Mouse (Mus musculus) small intestine, adult 2 months (tissue): ENCODE results near the gene Zfp710. TPM values are rescaled to one million over a fixed set of nuclear protein-coding genes. Genes with fewer than 3 reads are reported as not detected.
A peak's percentile ranks its signal among the peaks of the same experiment; 100 is the strongest.

ENCODE experiments used
- H3K27ac ChIP-seq: fragments of 200-500 bp; 2 replicates; pipeline ENCODE4 v1.5.1; 2012; ENCODE audit warnings: low read depth, low read length, control low read depth, inconsistent platforms; ENCODE audit not compliant: insufficient read depth
- H3K27me3 ChIP-seq: fragments of 200-500 bp; 2 replicates; pipeline ENCODE4 v1.6.1; 2012; ENCODE audit warnings: mild to moderate bottlenecking, moderate library complexity, low read length, inconsistent platforms; ENCODE audit not compliant: control insufficient read depth, insufficient read depth
- H3K36me3 ChIP-seq: fragments of 200-500 bp; 2 replicates; pipeline ENCODE4 v1.6.1; 2012; ENCODE audit warnings: mild to moderate bottlenecking, low read length, control low read depth, inconsistent platforms; ENCODE audit not compliant: control insufficient read depth, insufficient read depth
- H3K4me1 ChIP-seq: fragments of 200-500 bp; 2 replicates; pipeline ENCODE4 v1.6.1; 2012; ENCODE audit warnings: low read length, inconsistent platforms, mixed read lengths; ENCODE audit not compliant: control insufficient read depth, insufficient read depth, insufficient read length
- H3K4me3 ChIP-seq: fragments of 200-500 bp; 2 replicates; pipeline ENCODE4 v1.5.1; 2012; ENCODE audit warnings: low read depth, mild to moderate bottlenecking, control low read depth, inconsistent platforms, low read length, moderate library complexity
- CTCF ChIP-seq: fragments of 200-500 bp; IDR thresholded peaks from 2 replicates; pipeline ENCODE4 v1.5.1; 2012; ENCODE audit warnings: low read depth, mild to moderate bottlenecking, control low read depth, inconsistent platforms, low read length, moderate library complexity, mixed read lengths; ENCODE audit not compliant: insufficient replicate concordance, insufficient read length; ENCODE audit errors: extremely low read depth
- POLR2A ChIP-seq: fragments of 200-500 bp; IDR thresholded peaks from 2 replicates; pipeline ENCODE4 v1.6.1; 2012; ENCODE audit warnings: low read depth, mild to moderate bottlenecking, control low read depth, inconsistent platforms, low read length, moderate library complexity
- WGBS: fragments of 180-500 bp; shearing (Covaris S2); methylation state at CpG from one replicate; pipeline ENCODE4 v1.1.7; 2018; 5-methylcytosine and 5-hydroxymethylcytosine counted together
- polyA plus RNA-seq: library from polyadenylated mRNA; depleted of rRNA; stranded (reverse); fragments of >200 nt; gene quantifications from 2 replicates; pipeline ENCODE4 v1.2.3, GENCODE M21; 2012

The Zfp710 gene
- polyA plus RNA-seq, 1 experiment, result 67.9 TPM

GRCm38 (mm10) chr7:80027636-80028417 lies 3.2 kb downstream of the Zfp710 start:
- H3K4me1 ChIP-seq, result peaks cover 37% of the 10 kb centered on the region
- no peaks in the 10 kb centered on the region for H3K36me3 ChIP-seq
- H3K4me3 ChIP-seq, result peak overlapping the region; percentile 92
- peak overlapping the region; percentile 93 for H3K27ac ChIP-seq
- H3K27me3 ChIP-seq, result no peaks in the 10 kb centered on the region
- 6% methylated on average over 23 of the region's 23 CpGs for WGBS
- TF ChIP-seq CTCF (peak; percentile 7; the same call in 1 of the 2 replicates), POLR2A (0 out of 2 replicates have a peak, but pooled peaks have one; percentile 43)

- Histone ChIP-seq H3K27me3 (no peaks in the 10 kb centered on the region), H3K27ac (peak overlapping the region; percentile 93), H3K4me1 (peaks cover 38% of the 10 kb centered on the region), H3K4me3 (peak overlapping the region; percentile 92), H3K36me3 (no peaks in the 10 kb centered on the region)
- no peak for TF ChIP-seq CTCF
- peak; percentile 55; the same call in 1 of the 2 replicates for TF ChIP-seq POLR2A
- 8% methylated on average over 3 of the region's 3 CpGs for WGBS
Observed at GRCm38 (mm10) chr7:80028418-80028720, 3.8 kb downstream of the Zfp710 start.

GRCm38 (mm10) chr7:80030009-80030408 lies 5.4 kb downstream of the Zfp710 start:
- H3K27me3 ChIP-seq, result no peaks in the 10 kb centered on the region
- H3K27ac ChIP-seq, result no peak overlapping the region
- H3K36me3 ChIP-seq, result no peaks in the 10 kb centered on the region
- H3K4me3 ChIP-seq, result no peak overlapping the region
- H3K4me1 ChIP-seq, result peaks cover 35% of the 10 kb centered on the region
- TF ChIP-seq CTCF (no peak), POLR2A (no peak)

GRCm38 (mm10) chr7:80030486-80030885 lies 5.9 kb downstream of the Zfp710 start:
- H3K36me3 ChIP-seq, result no peaks in the 10 kb centered on the region
- H3K4me1 ChIP-seq, result peaks cover 40% of the 10 kb centered on the region
- TF ChIP-seq CTCF, result no peak
- no peak for TF ChIP-seq POLR2A
- H3K27me3 ChIP-seq, result no peaks in the 10 kb centered on the region
- peak overlapping the region; percentile 2; the same call in 1 of the 2 replicates for H3K27ac ChIP-seq
- WGBS, result 83% methylated on average over 8 of the region's 8 CpGs
- no peak overlapping the region for H3K4me3 ChIP-seq

- Histone ChIP-seq H3K4me3 (no peak overlapping the region), H3K36me3 (no peaks in the 10 kb centered on the region), H3K27me3 (no peaks in the 10 kb centered on the region), H3K27ac (no peak overlapping the region), H3K4me1 (peaks cover 44% of the 10 kb centered on the region)
- TF ChIP-seq POLR2A, result no peak
- TF ChIP-seq CTCF, result no peak
- WGBS, result 81% methylated on average over 8 of the region's 8 CpGs
Observed at GRCm38 (mm10) chr7:80030987-80031386, 6.4 kb downstream of the Zfp710 start.

GRCm38 (mm10) chr7:80031478-80031877 lies 6.9 kb downstream of the Zfp710 start:
- Histone ChIP-seq H3K36me3 (no peaks in the 10 kb centered on the region), H3K27ac (no peak overlapping the region), H3K27me3 (no peaks in the 10 kb centered on the region), H3K4me3 (no peak overlapping the region), H3K4me1 (peaks cover 45% of the 10 kb centered on the region)
- no peak for TF ChIP-seq CTCF
- no peak for TF ChIP-seq POLR2A
- WGBS, result 45% methylated on average over 10 of the region's 10 CpGs

- no peaks in the 10 kb centered on the region for H3K36me3 ChIP-seq
- no peak for TF ChIP-seq CTCF
- no peak for TF ChIP-seq POLR2A
- H3K4me3 ChIP-seq, result peak overlapping the region; percentile 10; the same call in 1 of the 2 replicates
- no peaks in the 10 kb centered on the region for H3K27me3 ChIP-seq
- H3K4me1 ChIP-seq, result peaks cover 45% of the 10 kb centered on the region
- peak overlapping the region; percentile 78 for H3K27ac ChIP-seq
- 27% methylated on average over 10 of the region's 10 CpGs for WGBS
Observed at GRCm38 (mm10) chr7:80032216-80033052, 7.8 kb downstream of the Zfp710 start.
